Mouse (Mus musculus) intestine, postnatal 0 days (tissue): ENCODE data around the gene Uaca. TPM values are rescaled to one million over a fixed set of nuclear protein-coding genes. Genes with fewer than 3 reads are reported as not detected.

ENCODE experiments used
- ATAC-seq: fragments of 200-750 bp; cut with Nextera tagmentation; 2 replicates; pipeline ENCODE4 v1.8.0; 2017; ENCODE audit warnings: mild to moderate bottlenecking, moderate TSS enrichment, moderate library complexity
- H3K27ac ChIP-seq: fragments of 300-500 bp; sonication (generic); 2 replicates; pipeline ENCODE4 v1.5.1; 2014; ENCODE audit warnings: mild to moderate bottlenecking, low read depth, low read length, moderate library complexity
- H3K27me3 ChIP-seq: fragments of 300-500 bp; sonication (generic); replicated peaks from 2 replicates; pipeline ENCODE4 v1.6.1; 2014; ENCODE audit warnings: low read length, mixed read lengths; ENCODE audit not compliant: control insufficient read depth, insufficient read depth
- H3K36me3 ChIP-seq: fragments of 300-500 bp; sonication (generic); 2 replicates; pipeline ENCODE4 v1.6.1; 2014; ENCODE audit warnings: mild to moderate bottlenecking, moderate library complexity; ENCODE audit not compliant: control insufficient read depth, insufficient read depth
- H3K4me1 ChIP-seq: fragments of 300-500 bp; sonication (generic); replicated peaks from 2 replicates; pipeline ENCODE4 v1.6.1; 2014; ENCODE audit warnings: antibody characterized with exemption, low read length, mixed read lengths; ENCODE audit not compliant: control insufficient read depth, insufficient read depth
- H3K4me2 ChIP-seq: fragments of 300-500 bp; sonication (generic); replicated peaks from 2 replicates; pipeline ENCODE4 v1.6.1; 2014; ENCODE audit warnings: low read depth, mild to moderate bottlenecking, moderate library complexity
- H3K4me3 ChIP-seq: fragments of 300-500 bp; sonication (generic); 2 replicates; pipeline ENCODE4 v1.5.1; 2014; ENCODE audit warnings: low read depth, low read length
- H3K9ac ChIP-seq: fragments of 300-500 bp; sonication (generic); 2 replicates; pipeline ENCODE4 v1.6.1; 2014; ENCODE audit warnings: mild to moderate bottlenecking, low read depth, low read length
- H3K9me3 ChIP-seq: fragments of 300-500 bp; sonication (generic); 2 replicates; pipeline ENCODE4 v1.6.1; 2016; ENCODE audit warnings: mixed run types; ENCODE audit not compliant: control insufficient read depth
- CTCF ChIP-seq: sonication (generic); IDR thresholded peaks from 2 replicates; pipeline ENCODE4 v1.5.1; 2016; ENCODE audit warnings: low read depth, mild to moderate bottlenecking, control low read depth, antibody characterized with exemption, moderate library complexity
- WGBS: fragments of 180-500 bp; shearing (Covaris S2); extraction: QIAGEN DNeasy Blood & Tissue Kit; methylation state at CpG from one replicate; pipeline ENCODE4 v1.1.7; 2014; 5-methylcytosine and 5-hydroxymethylcytosine counted together
- polyA plus RNA-seq: library from polyadenylated mRNA; unstranded; fragments of >200 nt; fragmentation: Nextera tagmentation; extraction: Ambion mirVana; gene quantifications from 2 replicates; pipeline ENCODE4 v1.2.1, GENCODE M21; 2015

Gene Uaca
- polyA plus RNA-seq, 1 experiment from 2014 or later = 34.6 TPM

- Histone ChIP-seq H3K36me3 (no peaks in the 10 kb centered on the region), H3K4me2 (no peak overlapping the region), H3K9me3 (no peaks in the 10 kb centered on the region), H3K4me1 (no peaks in the 10 kb centered on the region), H3K4me3 (no peak overlapping the region), H3K9ac (no peak overlapping the region), H3K27me3 (no peaks in the 10 kb centered on the region), H3K27ac (no peak overlapping the region)
- WGBS = 85% methylated on average over 9 of the region's 9 CpGs
- no peak for ATAC-seq
- no peak for TF ChIP-seq CTCF
Observed at GRCm38 (mm10) chr9:60782057-60782789, 12.1 kb upstream of the Uaca start.

GRCm38 (mm10) chr9:60785069-60785468 lies 9.3 kb upstream of the Uaca start:
- H3K9me3 ChIP-seq = no peaks in the 10 kb centered on the region
- WGBS = 66% methylated on average over 4 of the region's 4 CpGs
- H3K4me3 ChIP-seq = no peak overlapping the region
- no peak overlapping the region for H3K4me2 ChIP-seq
- H3K36me3 ChIP-seq = no peaks in the 10 kb centered on the region
- H3K27ac ChIP-seq = no peak overlapping the region
- no peak overlapping the region for H3K9ac ChIP-seq
- H3K27me3 ChIP-seq = no peaks in the 10 kb centered on the region
- no peak for ATAC-seq
- H3K4me1 ChIP-seq = no peaks in the 10 kb centered on the region
- TF ChIP-seq CTCF = no peak

DNA sequence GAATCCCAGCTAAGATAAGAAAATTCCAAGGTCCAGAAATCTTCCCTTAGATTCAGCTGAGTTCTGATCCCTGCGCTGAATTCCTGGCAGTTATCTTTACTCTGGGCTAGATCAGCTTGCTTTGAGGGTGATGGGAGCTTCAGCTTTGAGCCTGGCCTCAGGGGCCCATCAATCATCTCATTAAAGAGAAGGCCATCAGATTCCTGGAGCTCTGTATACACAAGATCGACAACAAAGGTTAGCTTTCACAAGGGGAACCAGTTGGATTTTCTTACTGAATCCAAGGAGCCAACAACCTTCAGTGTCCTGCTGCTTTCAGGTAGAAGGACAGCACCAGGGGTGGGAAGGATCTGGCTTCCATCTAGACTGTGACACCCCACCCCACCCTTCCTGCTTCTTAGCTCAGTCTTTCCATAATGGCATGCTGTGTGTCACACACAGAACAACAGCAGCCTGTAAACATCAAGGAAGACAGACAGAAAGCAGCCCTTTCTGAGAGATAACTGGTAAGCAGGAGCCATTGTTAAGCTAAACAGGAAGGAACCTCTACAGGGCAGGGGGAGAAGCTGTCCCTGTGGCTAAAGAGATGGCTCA lies 6.7 kb upstream of the Uaca start:
- WGBS = 3% methylated on average over 2 of the region's 2 CpGs
- no peaks in the 10 kb centered on the region for H3K27me3 ChIP-seq
- H3K9ac ChIP-seq = no peak overlapping the region
- no peak overlapping the region for H3K4me3 ChIP-seq
- H3K27ac ChIP-seq = no peak overlapping the region
- H3K4me2 ChIP-seq = no peak overlapping the region
- H3K4me1 ChIP-seq = no peaks in the 10 kb centered on the region
- H3K36me3 ChIP-seq = no peaks in the 10 kb centered on the region
- no peak for ATAC-seq
- TF ChIP-seq CTCF = no peak
- no peaks in the 10 kb centered on the region for H3K9me3 ChIP-seq

GRCm38 (mm10) chr9:60790282-60790681 lies 4.1 kb upstream of the Uaca start:
- ATAC-seq = no peak
- Histone ChIP-seq H3K9me3 (no peaks in the 10 kb centered on the region), H3K36me3 (no peaks in the 10 kb centered on the region), H3K4me2 (no peak overlapping the region), H3K4me1 (no peaks in the 10 kb centered on the region), H3K27me3 (no peaks in the 10 kb centered on the region), H3K27ac (no peak overlapping the region), H3K4me3 (no peak overlapping the region), H3K9ac (no peak overlapping the region)
- TF ChIP-seq CTCF = no peak
- WGBS = 93% methylated on average over 2 of the region's 2 CpGs

DNA sequence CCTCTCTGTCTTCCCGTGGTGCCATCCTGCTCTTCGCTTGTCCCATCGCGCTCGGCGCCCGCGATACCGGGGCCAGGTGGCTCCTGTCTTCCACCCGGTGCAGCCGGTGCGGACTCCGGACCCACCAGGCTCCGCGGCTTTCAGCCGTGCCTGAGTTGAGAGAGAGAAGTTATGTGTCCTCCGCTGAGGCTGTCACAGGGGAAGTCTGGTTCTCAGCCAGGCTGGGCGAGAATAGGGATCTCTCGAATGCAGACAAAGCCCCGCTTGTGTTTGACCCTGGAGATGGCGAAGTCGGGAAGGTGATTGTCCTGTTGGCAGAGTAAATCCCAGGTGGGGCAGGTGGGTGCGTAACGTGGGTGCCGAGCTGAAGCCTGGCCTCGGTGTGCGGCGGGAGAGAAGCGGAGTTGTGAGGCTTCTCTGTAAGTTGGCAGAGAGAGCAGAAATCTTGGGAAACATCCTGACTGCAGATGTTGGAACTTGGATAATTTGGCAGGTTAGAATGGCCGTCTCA lies 554 bp downstream of the Uaca start:
- Histone ChIP-seq H3K36me3 (no peaks in the 10 kb centered on the region), H3K27me3 (no peaks in the 10 kb centered on the region), H3K4me3 (peak overlapping the region; percentile 92), H3K4me1 (no peaks in the 10 kb centered on the region), H3K9ac (peak overlapping the region; percentile 78), H3K9me3 (no peaks in the 10 kb centered on the region), H3K4me2 (peak overlapping the region; percentile 93), H3K27ac (peak overlapping the region; percentile 81)
- peak; percentile 75 for ATAC-seq
- no peak for TF ChIP-seq CTCF
- WGBS = under 1% methylated on average over 30 of the region's 30 CpGs

DNA sequence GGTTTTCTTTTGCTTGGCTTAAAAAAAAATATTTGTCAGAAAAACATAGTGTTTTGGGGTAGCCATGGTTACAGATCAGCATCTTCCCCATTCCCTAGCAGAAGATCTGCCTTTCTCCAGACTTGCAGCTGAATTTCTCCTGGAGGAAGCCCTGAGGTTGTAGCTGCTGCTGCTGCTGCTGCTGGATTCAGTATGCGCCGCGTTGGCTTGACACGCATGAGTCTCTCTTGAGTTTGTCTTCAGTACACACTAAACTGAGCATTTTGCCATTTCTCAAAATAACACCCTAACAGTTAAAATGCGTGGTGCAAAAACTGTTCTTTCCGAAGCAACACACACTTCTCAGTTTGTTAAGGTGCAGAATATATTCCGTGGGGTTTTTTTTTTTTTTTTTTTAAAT lies 1.7 kb downstream of the Uaca start:
- H3K4me2 ChIP-seq = peak overlapping the region; percentile 93
- H3K4me1 ChIP-seq = no peaks in the 10 kb centered on the region; the same call in 1 of the 2 replicates
- no peak for ATAC-seq
- H3K9me3 ChIP-seq = no peaks in the 10 kb centered on the region
- TF ChIP-seq CTCF = no peak
- no peaks in the 10 kb centered on the region for H3K36me3 ChIP-seq
- no peaks in the 10 kb centered on the region for H3K27me3 ChIP-seq
- peak overlapping the region; percentile 92 for H3K4me3 ChIP-seq
- no peak overlapping the region; the same call in 1 of the 2 replicates for H3K27ac ChIP-seq
- peak overlapping the region; percentile 48; the same call in 1 of the 2 replicates for H3K9ac ChIP-seq
- WGBS = 30% methylated on average over 7 of the region's 7 CpGs
